Mouse (Mus musculus) thymus, adult 18-20 months (tissue): ENCODE data around the gene Serpinb1a.
"Not testable (repeated sequence)": the region's sequence is repeated elsewhere in the genome, so short reads cannot be mapped to it uniquely, and the experiment has no call there.

ENCODE experiments used
- DNase-seq, 2 experiments: peaks; one replicate each; pipeline ENCODE4 v3.0.0; 2022; ENCODE audit warnings: mixed read lengths in 2 of 2

Serpinb1a gene

DNA sequence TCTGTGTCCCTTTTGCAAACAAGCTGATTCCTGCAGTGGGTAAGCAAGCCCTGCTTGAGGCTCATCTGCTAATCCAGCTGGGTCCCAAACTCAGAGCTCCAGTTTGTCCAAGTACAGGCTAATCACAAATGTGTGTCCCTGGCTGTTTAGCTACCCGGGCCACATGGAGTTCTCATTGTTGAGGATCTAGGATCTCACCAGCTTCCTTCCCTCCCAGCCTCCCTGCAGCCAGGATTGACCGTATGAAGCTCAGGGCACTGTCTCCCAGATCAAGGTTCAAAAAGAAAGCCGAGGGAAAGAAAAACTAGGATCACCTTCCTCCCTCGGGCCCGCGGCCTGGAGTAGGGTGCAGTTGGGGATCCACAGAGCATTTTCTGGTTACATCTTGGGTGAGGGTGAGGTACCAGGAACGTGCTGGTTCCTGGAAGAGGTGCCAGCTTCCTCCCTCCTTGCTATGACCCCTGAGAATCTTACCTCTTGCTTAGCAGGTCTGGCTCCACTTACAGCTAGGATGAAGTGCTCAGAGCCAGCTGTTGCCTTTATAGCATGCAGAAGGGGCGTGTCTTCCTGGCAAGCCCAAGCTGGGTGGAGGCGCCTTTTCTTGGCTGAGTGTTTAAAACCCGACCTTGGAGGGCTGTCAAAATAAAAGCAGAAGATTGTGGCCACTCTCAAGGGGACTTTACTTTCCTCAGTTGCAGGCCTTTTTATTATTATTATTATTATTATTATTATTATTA, at the start of gene Serpinb1a:
Serpinb1a (minus strand) TSS at position 518 of the 737 bp plus-strand sequence.
- peak in 1 of 2 experiments; percentile 18 for DNase-seq

DNA sequence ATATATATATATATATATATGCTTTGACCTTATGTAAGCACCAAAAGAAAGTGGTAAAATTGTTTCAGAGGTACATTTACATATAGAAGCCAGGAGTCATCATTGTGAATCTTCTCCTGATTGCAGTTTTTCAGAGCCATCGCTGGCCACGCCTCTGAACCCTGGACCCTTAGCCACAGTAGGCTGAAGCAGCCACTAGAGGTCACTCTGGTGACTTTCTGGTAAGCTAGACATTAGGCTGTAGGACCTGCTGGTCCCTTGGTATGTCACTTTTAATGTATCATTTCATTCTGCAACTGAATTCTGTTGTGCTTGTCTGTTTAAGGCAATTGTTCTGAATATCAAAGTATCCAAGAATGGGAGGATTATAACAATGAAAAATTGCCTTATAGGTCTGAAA, 49.7 kb upstream of the Serpinb1a start:
- no peak for DNase-seq

DNA sequence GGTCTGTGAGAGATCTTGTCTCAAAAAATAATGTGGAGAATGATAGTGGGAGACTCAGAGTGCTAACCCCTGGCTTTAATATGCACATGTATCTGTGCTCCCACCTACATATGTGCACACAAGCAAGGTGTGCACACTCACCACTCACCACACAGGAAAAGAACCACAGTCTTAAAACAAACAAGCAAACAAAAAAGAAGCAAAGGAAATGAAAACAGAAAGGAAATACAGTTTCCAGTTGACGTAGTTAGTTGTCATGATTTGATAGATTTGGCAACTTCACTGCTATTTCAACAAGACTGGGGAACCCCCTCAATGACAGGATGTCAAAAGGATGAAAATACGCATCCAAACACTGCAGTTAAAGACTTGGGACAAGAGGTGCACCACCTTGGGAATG, 48.1 kb upstream of the Serpinb1a start:
- DNase-seq = not testable (repeated sequence)

DNA sequence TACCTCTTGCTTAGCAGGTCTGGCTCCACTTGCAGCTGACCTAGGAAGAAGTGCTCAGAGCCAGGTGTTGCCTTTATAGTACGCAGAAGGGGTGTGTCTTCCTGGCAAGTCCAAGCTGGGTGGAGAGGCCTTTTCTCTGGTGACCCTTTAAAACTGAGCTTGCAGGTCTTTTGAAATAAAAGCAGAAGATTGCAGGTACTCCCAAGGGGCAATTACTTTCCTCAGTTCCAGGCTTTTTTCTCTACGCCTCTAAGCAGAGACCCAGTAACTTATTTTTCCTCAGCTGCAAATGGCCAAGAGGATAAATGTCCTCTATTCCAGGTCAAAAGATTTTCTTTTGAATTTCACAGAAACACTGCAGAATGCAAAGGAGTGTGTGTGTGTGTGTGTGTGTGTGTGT, 47.1 kb upstream of the Serpinb1a start, which contains the start of gene Serpinb1c:
Serpinb1c (minus strand) TSS at position 101 of the 400 bp plus-strand sequence.
- DNase-seq = no peak

DNA sequence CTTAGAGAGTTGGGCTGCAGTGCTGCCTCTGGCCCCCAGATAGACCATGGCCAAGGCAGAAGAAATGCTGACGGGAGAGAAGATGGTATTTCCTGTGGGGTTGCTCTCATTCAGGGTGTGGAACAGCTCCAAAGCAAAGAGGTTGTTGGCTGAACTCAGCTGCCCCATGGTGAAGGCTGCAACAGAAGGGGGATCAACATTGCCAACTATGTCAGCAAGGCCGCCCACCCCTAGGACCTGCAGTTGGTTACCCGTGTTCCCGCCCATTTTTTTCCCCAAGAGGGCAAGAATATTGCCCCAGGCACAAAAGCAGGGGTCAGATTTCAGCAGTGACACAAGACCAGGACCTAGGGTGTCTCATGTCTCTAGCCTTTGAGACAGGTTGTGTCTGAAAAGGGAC, 45.9 kb upstream of the Serpinb1a start:
- no peak for DNase-seq

DNA sequence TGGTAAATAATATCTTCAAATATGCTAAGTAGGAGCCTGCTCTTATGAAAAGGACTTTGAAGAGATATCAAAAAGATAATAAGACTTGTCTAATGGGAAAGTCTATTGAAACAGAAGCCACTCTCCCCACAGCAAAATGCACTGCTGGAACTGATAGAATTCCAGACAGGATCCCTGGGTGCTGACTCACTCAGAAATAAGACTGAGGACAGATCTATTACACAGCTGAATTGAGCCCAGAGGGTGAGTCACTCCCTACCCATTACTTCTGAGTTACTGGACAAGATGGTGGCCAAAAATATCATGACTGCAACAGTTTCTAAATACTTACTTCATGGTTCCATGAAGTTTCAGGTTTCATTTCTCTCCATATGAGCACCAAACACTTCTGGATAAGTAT, 33.8 kb upstream of the Serpinb1a start:
- no peak for DNase-seq

DNA sequence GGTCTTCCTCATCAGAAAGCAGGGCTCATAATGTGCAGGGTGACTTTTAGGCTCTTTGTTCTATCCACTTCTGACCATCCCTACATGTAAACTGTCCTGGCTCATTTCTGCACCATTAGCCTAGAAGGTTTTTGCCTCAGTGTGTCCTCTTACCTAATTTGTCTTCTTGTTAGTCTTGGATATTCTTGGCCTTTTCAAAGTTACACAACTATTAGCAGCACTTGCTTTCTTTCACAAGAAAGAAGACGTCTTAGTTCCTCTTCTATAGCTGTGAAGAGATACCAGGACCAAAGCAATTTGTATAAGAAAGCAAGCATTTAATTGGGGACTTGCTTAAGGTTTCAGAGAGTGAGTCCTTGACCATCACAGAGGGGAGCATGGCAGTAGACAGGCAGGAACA, 22.9 kb upstream of the Serpinb1a start:
- no peak for DNase-seq

DNA sequence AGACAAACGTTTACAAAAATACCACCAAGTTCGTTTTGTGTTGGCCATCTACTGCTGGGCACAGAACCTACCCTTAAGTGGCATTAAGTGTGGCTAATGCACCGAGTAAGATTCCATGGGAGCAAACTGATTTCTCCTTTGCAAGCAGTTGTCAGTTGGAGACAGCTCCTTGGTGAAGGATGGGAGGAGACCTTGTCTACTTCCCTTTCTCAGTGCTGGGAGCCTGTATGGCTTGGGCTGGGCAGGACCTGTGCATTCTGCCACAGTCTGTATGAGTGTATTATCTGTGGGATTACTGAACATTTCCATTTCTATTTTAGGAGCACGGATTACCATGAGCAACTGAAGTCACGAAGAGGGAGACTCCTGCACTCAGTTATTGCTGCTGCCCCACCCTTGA, 17.9 kb upstream of the Serpinb1a start:
- no peak for DNase-seq

DNA sequence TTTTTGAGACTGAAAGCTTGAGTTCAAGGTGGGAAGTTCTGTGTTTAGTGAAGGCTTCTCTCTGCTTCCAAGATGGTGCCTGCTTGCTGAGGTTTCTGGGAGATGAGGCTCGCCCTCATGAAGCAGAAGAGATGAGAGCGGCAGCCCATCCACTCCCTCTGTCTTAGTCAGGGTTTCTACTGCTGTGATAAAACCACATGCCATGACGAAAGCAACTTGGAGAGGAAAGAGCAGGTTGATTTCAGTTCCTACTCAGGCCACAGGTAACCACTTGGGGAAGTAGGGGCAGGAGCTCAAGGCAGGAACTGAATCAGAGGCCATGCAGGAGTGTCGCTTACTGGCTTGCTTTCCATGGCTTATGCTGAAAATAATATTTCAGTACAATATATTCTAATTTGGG, 17.2 kb upstream of the Serpinb1a start:
- not testable (repeated sequence) for DNase-seq

DNA sequence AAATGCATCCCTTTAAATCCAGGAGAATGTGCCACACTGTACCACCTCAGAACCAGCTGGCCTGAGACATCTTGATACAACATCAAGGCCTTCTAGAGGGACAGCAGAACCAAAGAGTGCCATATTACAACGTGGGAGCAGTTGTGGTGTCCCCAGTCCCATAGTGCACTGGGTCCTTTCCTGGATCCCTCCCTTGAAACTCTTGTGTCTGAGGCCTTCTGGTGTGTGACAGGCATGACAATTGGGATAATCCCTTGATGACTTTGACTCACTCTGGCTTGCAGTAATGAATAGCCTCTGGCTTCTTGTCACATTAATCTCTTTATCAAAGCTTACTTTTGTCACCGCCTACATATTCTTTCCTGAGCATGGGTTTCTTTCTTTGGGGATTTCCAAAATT, 16.0 kb upstream of the Serpinb1a start:
- no peak for DNase-seq

DNA sequence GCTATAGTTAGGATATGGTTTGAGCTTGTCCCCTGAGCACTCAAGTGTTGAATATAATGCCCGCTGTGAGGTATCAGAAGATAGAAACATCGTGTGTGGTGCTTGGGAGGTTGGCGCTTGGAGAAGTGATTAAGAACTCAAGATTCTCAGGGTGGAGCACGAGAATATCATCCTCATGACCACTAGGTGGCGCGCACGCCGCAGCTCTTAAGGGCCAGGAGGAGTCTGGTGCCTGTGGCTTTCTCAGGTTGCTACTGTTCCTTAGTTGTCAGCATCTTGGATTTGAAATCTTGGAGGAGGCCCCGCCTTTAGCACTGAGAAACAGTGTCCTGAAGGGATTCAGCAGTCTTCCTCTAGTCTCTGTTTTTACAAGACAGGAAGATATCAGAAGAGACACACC, 15.5 kb upstream of the Serpinb1a start:
- DNase-seq = peak; percentile 14 to 32

DNA sequence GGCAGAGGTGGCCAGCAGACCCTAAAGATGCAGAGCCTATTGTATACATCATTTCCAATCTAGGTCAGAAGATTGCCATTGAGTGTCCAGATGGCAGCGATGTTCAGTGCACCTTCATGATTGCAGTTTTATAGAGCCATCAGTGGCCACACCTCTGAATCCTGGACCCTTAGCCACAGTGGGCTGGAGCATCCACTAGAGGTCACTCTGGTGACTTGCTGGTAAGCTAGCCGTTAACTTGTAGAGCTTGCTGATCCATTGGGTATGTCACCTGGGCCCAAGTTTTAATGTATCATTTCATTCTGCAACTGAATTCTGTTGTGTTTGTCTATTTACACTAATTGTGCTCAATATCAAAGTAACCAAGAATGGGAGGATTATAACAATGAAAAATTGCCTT, 14.6 kb upstream of the Serpinb1a start:
- DNase-seq = no peak

DNA sequence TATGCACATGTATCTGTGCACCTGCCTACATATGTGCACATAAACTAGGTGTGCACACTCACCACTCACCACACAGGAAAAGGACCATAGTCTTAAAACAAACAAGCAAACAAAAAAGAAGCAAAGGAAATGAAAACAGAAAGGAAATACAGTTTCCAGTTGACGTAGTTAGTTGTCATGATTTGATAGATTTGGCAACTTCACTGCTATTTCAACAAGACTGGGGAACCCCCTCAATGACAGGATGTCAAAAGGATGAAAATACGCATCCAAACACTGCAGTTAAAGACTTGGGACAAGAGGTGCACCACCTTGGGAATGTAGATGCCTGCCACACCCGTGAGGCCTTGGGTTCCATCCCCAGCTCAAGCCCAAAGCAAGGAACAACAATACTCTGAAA, 13.5 kb upstream of the Serpinb1a start:
- DNase-seq = not testable (repeated sequence)

DNA sequence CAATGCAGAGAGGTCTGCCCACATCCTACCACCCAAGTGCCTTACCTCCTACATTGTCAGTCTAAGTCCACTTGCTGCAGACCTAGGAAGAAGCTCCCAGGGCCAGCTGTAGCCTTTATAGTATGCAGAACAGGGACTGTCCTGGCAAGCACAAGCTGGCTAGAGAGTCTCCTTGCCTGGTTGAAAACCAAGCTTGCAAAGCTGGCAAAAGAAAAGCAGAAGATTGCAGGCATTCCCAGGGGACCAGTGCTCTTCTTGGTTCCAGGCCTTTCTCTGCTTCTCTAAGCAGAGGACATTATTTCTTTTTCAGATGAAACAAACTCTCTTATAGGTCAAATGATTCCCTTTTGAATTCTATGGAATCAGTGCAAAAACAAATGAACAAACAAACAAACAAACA, 12.5 kb upstream of the Serpinb1a start:
- no peak for DNase-seq

DNA sequence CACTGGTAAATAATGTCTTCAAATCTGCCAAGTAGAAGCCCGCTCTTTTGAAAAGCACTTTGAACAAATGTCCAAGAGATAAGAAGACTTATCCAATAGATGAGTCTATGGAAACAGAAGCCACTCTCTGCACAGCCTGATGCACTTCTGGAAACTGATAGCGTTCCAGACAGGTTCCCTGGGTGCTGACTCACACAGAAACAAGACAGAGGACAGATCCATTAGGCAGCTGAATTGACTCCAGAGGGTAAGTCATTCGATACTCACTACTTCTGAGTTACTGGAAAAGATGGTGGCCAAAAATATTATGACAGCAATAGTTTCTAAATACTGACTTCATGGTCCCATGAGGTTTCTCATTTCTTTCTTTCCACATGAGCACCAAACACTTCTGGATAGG, 9.8 kb upstream of the Serpinb1a start:
- DNase-seq = no peak

DNA sequence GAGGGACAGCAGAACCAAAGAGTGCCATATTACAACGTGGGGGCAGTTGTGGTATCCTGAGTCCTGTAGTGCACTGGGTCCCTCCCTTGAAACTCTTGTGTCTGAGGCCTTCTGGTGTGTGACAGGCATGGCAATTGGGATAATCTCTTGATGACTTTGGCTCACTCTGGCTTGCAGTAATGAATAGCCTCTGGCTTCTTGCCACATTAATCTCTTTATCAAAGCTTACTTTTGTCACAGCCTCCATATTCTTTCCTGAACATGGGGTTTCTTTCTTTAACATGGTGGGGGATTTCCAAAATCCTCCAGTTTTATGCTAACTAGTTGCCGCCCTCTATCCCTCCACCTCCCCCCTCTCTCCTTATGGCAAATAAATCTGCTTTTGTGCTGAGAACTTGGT, 2.1 kb upstream of the Serpinb1a start:
- no peak for DNase-seq

DNA sequence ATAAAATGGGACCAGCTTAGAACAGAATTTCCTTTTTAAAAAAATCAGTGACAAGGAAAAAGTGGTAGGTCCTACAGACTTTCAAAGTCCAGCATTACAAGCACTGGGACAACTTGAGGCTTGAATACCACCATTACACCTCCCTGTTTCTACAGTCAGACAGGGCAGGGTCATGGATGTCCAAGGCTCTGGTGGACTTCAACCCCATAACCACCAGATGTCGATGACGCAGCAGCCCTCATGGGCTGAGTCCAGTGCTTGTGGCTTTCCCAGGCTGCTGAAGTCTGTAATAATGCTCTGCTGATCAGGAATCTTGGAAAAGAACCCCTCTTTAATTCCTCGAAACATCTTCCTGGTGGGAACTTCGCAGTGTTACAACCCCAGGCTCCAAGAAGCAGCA, 1.6 kb upstream of the Serpinb1a start:
- DNase-seq = no peak

DNA sequence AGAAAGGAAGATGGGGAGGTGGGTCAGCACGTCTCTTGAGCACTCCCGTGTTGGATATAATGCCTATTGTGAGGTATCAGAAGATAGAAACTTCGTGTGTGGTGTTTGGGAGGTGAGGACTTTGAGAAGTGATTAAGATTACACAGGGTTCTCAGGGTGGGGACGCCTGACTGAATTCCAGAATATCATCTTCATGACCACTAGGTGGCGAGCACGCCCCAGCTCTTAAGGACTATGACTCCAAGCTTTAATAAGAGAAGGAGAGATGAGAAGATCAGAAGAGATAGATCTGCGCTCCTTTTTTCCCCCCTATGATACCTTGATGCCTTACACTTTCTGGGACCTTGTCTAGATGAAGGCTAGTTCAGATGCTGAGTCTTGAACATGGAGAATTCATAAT, 982 bp upstream of the Serpinb1a start:
- DNase-seq = no peak

DNA sequence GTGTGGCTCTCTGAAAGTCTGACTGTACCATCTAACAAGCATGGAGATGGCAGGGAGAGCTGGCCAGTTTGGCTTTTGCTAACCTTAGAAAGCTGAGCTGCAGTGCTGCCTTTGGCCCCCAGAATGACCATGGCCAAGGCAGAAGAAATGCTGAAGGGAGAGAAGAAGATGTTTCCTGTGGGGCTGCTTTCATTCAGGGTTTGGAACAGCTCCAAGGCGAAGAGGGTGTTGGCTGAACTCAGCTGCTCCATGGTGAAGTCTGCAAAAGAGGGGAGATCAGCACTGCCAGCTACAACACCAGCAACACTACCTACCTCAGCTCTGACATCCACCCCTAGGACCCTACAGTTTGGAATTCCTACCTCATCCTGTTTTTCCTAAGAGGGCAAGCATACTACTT, 829 bp downstream of the Serpinb1a start:
- no peak for DNase-seq

DNA sequence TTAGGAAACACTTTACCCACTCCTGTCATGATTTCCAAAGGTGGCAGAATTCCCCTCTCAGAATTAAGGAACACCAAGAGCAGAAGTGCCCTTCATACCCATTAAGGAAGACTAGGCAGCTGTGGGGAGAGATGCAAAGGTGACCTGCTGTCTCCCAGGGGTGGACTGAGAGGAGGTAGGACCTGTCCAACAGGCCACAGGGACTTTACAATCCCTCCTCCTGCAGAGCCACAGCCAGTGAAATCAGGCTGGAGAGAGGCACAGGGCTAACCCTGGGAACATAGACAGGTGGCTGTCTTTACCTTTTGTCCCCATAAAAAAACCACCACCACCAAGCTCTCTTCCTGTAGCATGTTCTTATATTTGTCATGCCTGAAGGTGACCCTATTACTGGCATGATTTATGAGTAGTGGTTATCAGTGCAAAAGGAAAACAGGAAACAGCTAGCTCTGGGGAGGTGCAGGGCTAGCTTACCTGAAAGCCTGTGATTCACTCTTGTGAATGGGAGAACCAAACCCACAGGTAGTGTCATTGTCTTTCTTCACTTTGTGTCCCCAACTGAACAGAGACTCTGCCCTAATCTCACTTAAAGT, 1.4 kb downstream of the Serpinb1a start:
- DNase-seq = no peak

DNA sequence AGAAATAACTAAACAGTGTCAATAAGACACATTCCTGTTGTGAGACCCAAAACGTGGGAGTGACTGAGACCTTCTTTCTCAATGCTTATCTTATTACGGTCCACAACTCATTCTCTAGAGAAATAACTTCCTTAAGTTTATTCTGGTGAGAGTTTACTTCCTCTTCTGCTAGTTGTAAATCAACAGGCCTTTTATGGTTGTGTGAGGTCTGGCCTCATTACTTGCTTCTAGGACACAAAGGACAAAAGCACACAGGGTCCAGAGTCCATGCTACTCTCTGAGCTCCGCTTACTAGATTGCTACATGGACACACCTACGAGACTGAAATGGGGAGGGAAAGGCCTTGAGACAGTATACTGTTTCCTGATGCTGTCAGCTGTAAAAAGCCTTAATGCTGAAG, 1.9 kb downstream of the Serpinb1a start:
- DNase-seq = no peak

DNA sequence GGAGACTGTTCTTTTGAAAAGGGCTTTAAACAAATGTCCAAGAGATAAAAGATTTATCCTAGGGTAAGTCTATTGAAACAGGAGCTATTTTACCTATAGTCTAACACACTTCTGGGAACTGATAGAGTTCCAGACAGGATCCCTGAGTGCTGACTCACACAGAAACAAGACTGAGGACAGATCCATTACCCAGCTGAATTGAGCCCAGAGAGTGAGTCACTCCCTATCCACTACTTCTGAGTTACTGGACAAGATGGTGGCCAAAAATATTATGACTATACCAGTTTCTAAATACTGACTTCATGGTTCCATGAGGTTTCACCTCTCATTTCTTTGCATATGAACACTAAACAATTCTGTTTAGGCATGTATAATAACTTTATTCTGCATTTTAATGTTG, 4.8 kb downstream of the Serpinb1a start:
- no peak for DNase-seq

DNA sequence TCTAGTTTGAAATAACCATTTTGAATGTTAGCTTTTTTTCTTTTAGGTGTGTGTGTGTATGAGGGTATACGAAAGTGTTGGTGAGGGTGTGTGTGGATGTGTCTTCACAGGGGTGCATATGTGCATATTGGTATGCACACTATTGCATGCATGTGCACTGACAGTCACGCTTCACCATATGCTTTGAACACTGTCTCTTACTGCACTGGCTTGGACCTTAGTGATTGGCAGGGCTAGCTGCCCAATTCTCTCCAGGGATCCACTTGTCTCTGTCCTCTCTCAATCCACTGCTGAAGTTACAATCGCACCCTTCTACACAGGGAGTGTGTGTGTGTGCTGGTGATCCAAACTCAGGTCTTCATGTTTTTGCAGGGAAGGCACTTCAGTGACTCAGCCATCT, 9.6 kb downstream of the Serpinb1a start:
- DNase-seq = no peak

DNA sequence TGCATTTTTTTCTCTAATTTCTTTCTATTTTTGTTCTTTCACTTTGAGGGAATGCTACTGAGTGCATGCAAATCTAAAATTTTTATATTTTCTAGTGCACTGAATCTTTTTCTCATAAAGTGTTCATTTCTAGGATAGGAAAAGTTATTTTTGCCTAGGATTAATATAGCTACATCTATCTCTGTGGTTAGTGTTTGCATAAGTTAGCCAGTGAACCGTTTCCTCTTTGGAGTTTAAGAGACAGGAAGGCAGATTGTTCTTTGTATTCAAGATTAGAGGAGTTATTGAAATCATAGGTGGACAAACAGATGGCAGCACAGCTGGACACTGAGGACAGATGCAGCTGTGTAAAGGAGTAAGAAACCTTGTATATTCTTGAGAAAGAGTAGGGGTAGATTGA, 11.7 kb downstream of the Serpinb1a start:
- DNase-seq = no peak

DNA sequence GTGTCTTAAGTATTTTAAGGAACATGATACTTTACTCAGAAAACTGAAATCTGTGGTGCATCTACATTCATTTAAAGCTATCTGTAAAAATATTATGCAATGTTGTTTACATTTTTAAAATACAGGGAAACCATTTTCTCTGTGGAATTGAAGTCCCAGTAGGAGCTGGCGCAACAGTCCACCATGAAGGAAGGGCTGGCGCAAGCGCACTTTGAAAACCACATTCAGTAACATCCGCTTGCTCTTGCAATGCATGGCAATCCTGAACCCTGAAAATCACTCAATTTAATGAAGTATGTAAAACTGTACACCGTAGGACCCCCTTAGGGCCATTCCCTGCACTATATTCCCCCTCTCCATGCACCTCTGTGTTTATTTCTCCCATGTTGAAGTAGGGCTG, 16.5 kb downstream of the Serpinb1a start:
- no peak for DNase-seq
